Mouse (Mus musculus) embryo, embryonic 9.5 days (tissue): ENCODE measurements around the gene Btbd1.
"Not testable (repeated sequence)": the region's sequence is repeated elsewhere in the genome, so short reads cannot be mapped to it uniquely, and the experiment has no call there.

Source experiments
- DNase-seq: peaks from one replicate; pipeline ENCODE4 v3.0.0-alpha.2; 2017; ENCODE audit errors: extremely low spot score

Gene Btbd1

GRCm38 (mm10) chr7:81849633-81850032, 20.4 kb upstream of the Btbd1 start:
- DNase-seq = no peak

- no peak for DNase-seq
Observed at GRCm38 (mm10) chr7:81849214-81849613, 20.0 kb upstream of the Btbd1 start.

DNA sequence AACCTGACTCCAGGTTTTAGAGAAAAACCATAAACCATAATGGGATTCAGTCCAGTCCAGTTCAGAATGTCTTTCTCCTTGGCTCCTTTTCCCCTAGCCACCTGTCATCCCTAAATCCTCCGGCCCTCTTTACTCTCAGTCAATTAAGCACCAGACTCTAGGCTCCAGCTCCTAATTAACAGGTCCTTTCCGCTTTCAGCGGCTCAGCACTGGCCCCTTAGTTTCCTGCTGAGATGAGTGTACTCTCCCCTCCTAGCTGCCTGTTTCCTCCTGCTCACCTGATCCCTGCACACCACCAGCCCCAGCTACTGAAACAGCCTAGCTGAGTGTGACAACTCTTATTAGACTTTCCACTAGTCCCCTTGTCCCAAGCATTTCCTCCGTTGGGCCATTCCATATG, 18.5 kb upstream of the Btbd1 start:
- no peak for DNase-seq

GRCm38 (mm10) chr7:81847010-81847409, 17.8 kb upstream of the Btbd1 start:
- no peak for DNase-seq

DNA sequence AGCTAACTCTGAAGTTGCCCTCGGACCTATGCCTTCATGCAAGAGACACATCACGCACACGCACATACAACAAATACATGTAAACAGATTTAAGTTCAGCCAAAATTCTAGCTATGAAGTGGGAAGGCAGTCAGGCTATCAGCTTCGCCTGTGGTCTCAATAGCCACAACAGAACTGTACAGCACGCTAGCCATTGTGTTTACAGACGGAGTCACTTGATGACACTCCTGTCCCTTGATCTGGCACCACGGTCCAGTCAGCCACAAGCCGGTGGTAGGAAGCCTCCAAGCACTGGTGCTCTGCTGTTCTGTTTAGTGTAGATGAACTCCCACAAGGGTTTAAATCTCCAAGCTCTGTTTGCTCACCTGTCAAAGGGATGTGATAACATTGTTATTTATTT, 16.8 kb upstream of the Btbd1 start:
- DNase-seq = no peak

DNA sequence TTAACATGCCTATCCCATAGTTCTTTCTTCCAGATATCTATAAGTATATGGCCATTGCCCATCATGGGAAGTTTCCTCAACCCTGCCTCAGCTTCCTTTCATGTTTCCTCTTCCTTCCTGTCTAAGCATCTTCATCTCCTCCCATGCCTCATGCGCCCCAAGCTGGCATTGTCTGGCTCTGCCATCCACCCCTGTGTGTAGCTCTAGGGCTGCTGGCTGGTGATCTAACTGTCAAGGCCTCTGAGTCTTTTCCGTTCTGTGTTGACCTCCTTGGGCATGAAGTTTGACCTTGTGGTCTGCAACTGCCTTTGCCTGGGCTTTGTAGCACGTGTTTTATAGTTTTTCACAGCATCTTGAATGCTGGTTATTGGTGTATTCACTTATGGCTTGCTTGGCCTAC, 16.1 kb upstream of the Btbd1 start:
- no peak for DNase-seq

- no peak for DNase-seq
Observed at GRCm38 (mm10) chr7:81844801-81845200, 15.6 kb upstream of the Btbd1 start.

- DNase-seq = no peak
Observed at GRCm38 (mm10) chr7:81843903-81844302, 14.7 kb upstream of the Btbd1 start.

DNA sequence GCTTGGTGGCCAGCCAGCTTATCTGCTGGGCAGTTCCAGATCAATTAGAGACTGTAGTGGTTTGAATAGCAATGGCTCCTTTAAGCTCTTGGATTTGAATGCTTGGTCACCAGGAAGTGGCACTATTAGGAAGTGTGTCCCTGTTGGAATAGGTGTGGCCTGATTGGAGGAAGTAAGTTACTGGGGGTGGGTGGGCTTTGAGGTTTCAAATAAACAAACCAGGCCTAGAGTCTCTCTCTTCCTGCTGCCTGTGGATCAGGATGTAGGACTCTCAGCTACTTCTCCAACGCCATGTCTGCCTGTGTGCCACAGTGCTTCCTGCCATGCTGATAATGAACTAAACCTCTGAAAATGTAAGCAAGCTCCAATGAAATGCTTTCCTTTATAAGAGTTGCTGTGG, 13.8 kb upstream of the Btbd1 start:
- no peak for DNase-seq

DNA sequence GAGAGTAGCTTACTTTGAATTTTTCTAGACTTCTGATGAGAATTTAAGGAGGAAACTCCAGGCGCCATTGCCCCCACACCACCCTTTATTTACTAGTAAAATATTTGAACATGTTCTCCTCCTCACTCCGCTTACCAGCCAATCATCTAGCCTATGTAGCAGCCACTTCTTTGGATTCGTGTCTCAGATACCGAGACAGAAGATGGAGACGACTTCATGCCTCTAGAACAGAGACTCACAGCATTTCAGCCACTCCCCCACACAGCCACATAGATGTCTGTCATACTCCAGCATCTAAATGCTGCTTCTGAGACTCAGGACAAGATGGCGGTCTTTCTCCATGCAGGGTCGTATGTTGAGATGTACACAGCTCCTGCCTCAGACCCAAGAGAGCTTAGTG, 12.9 kb upstream of the Btbd1 start:
- DNase-seq = no peak

GRCm38 (mm10) chr7:81841439-81841838, 12.2 kb upstream of the Btbd1 start:
- no peak for DNase-seq

DNA sequence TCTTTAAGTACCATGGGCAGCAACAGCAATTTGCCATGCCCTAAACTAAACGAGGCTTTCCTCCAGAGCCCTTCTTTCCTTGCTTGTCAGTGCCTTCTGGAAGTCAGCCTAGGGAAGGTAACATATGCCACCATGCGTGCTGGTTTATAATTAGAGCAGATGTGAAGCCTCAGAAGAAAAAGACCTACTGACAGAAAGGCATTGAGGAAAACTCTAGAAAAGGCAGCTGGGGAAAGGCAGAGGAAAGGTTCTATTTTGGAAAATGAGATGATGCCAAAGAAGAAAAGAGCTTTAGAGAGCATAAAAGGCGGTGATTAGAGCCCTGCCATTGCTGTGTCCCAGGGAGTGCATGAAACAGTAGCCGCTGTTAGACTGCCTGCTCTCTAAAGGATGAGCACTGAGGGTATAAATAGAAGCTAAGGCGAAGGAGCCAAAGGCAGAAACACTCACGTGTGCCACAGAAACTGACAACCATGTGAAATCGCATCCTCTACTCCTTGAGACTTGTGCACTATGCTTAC, 11.5 kb upstream of the Btbd1 start:
- no peak for DNase-seq

- no peak for DNase-seq
Observed at GRCm38 (mm10) chr7:81839746-81840145, 10.5 kb upstream of the Btbd1 start.

- DNase-seq = not testable (repeated sequence)
Observed at GRCm38 (mm10) chr7:81837771-81838170, 8.5 kb upstream of the Btbd1 start.

GRCm38 (mm10) chr7:81835430-81835829, 6.2 kb upstream of the Btbd1 start:
- DNase-seq = no peak

- DNase-seq = no peak
Observed at GRCm38 (mm10) chr7:81834847-81835246, 5.6 kb upstream of the Btbd1 start.

GRCm38 (mm10) chr7:81828681-81829378, 401 bp downstream of the Btbd1 start:
- peak; percentile 73 for DNase-seq

- DNase-seq = no peak
Observed at GRCm38 (mm10) chr7:81827806-81828667, 1.2 kb downstream of the Btbd1 start.

GRCm38 (mm10) chr7:81825381-81825780, 3.9 kb downstream of the Btbd1 start:
- no peak for DNase-seq

DNA sequence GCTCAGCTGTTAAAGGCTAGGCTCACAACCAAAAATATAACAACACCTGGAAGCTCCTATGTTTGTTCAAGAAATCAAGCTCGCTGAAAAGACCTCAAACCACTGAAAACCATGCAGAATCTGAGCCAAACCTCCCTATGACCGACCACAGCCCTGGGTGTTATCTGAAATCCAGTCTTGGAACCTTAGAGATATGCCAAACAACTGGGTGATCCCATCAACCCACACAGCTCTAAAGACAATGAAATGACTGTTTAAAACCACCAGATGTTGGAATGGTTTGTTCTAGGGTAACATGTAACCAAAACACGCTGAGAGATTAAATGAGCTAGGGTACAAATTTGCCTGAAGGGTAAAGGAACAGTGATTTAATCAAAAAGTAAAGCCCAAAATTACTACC, 4.3 kb downstream of the Btbd1 start:
- no peak for DNase-seq

GRCm38 (mm10) chr7:81806067-81806466, 23.2 kb downstream of the Btbd1 start:
- no peak for DNase-seq

DNA sequence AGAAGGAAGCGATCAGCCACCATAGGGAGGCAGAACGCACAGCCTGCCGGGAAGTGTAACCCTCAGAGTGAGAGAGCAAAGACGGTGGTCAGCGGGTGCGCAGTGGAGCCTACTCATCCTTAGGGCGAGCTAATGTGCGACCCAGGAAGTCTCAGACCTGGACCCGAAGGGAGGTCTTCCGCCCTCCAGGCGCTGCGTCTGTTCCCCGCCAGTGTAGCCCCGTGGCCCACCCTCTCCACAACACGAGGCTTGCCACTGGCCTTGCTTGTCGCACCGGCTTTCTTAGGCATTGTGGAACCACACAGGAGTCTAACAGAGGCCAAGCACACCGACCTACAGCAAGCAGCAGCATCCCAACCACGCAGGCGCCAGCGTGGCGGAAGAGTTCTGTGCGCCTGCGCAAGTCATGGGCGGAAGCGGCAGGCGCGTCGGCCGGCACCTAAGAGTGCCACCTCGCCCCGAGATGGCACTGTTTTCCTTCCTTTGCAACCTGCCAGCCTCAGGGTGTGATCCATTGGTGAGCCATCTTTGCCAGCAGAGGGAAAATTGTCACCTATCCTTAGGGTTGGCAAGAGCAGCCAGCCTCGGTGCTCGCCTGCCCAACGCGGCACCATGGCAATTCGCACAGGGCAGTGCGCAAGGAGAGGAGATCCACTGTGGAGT, 40.0 kb downstream of the Btbd1 start, which contains the start of gene 3110040N11Rik:
TSS of gene 3110040N11Rik (minus strand) at position 384 of the 663 bp plus-strand sequence.
- peak; percentile 88 for DNase-seq
